Mouse (Mus musculus): ENCODE measurements around the gene Mael.

Mael gene

DNA sequence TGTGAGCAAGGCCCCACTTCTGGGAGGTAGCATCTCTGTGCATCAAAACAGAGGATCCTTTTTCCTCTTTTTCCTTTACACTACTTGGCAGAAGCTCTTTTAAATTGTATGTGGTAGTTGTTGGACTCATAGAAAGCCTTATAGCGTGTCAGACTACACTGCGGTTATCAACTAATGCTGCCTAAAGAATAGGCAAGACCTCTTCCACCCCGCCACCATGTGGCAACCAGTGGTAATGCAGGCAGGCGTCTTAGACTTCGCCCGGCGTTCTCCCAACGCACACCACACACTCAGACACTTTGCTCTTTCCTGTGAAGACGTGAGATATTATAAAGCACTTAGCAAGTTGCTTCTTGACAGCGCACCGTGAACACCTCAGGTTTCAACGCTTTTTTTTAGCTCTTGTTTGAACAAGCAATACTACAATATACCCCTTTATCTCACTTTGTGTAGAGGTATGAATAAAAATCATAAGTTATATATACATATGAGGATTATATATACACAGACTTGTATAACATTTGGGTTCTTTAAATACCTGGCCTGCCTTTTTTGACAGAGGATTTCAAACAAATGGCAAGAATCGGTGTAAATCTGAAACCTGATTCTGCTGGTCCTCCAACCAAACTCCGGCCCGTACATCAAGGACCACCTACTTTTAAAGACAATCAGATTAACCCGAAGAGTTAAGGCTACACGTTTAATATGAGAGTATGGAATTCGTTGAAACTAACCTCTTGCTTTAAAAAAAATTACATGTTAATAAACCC lies 85.0 kb downstream of the Mael start:
- peak; percentile 55 for DNase-seq (ENCODE audit: low spot score)

DNA sequence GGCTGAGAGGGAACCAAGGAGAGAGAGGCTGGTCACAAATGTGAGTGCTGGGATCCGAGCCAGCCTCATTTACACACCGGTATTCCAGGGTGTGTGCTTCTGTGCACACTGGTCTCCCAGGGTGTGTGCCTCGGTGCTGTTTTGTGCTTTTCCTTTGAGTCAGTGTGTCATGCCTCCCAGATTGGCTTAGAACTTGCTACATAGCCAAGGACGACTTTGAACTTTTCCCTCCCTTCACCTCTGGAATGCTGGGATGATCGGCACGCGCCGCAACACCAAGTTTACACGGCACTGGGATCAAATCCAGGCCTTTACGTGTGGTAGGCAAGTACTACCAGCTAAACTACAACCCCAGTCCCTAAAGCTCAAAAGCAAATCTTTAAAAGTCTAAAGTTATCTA lies 86.5 kb downstream of the Mael start:
- DNase-seq (ENCODE audit: low spot score), result no peak

DNA sequence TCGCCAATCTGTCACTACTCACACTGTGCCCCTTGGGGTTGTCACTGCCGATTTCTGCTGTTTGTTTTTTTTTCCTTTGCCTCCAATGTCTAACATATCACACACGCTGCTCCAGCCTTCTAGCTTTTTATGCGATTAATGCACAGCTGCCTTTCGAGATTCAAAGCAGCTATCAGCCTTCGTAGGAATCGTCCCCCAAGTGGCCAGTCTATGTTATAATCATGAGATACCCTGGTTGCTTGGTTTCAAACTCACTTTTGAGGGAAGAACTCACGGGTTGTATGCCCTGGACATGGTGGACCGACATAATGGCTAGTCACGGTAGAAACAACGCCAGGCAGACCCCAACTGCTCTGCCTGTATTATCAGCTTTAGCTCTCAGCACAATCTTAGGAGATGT lies 87.2 kb downstream of the Mael start:
- no peak for DNase-seq (ENCODE audit: low spot score)
